Mouse (Mus musculus): ENCODE results near the gene Gpr68.

GRCm38 (mm10) chr12:100953926-100954325 is 45.9 kb upstream of the Gpr68 start:
- TF ChIP-seq GATA1 (IDR thresholded peaks at IDR 0.05; ENCODE audit: borderline replicate concordance, low read length): no peak
- no peak for TF ChIP-seq FLI1 (IDR thresholded peaks at IDR 0.05; ENCODE audit: low read length)

All from megakaryocyte, embryonic 14.5 days (primary cell).